Mouse (Mus musculus): ENCODE data around the gene Prickle4. TPM values are rescaled to one million over a fixed set of nuclear protein-coding genes. Genes with fewer than 3 reads are reported as not detected.

Gene Prickle4
- polyA plus RNA-seq, 1 experiment from 2014 or later, result 2.7 TPM

- Histone ChIP-seq H3K9ac (ENCODE audit: low read length) (no peak overlapping the region), H3K4me1 (ENCODE audit: control insufficient read depth, insufficient read depth, low read length) (no peaks in the 10 kb centered on the region), H3K4me3 (ENCODE audit: low read depth, low read length) (no peak overlapping the region), H3K4me2 (ENCODE audit: low read depth) (no peak overlapping the region), H3K36me3 (ENCODE audit: control insufficient read depth, insufficient read depth, low read length) (no peaks in the 10 kb centered on the region), H3K27me3 (ENCODE audit: control insufficient read depth, insufficient read depth, low read length) (no peaks in the 10 kb centered on the region), H3K9me3 (ENCODE audit: control insufficient read depth, low read length) (no peaks in the 10 kb centered on the region), H3K27ac (ENCODE audit: low read depth, low read length) (no peak overlapping the region)
- DNase-seq (ENCODE audit: low spot score) (no peak), ATAC-seq (ENCODE audit: insufficient read depth, low FRiP score, low TSS enrichment) (no peak)
- 82% methylated on average over 2 of the region's 2 CpGs for WGBS
Observed at GRCm38 (mm10) chr17:47642992-47643391, 51.5 kb downstream of the Prickle4 start.

Other genes with a start within 250 kb of the Prickle4 start
- 25.3 and 27.5 TPM in 2 replicates for gene Taf8, start 192.4 kb downstream of the Prickle4 start, polyA plus RNA-seq (2014; fragmentation: Nextera tagmentation; extraction: Ambion mirVana)
- gene Ccnd3, start 189.7 kb downstream of the Prickle4 start, polyA plus RNA-seq (2014; fragmentation: Nextera tagmentation; extraction: Ambion mirVana), result 260 TPM in 2 replicates
- gene Bysl, start 83.2 kb downstream of the Prickle4 start, polyA plus RNA-seq (2014; fragmentation: Nextera tagmentation; extraction: Ambion mirVana), result 36.9 and 37.9 TPM in 2 replicates
- gene Med20, start 83.2 kb downstream of the Prickle4 start, polyA plus RNA-seq (2014; fragmentation: Nextera tagmentation; extraction: Ambion mirVana), result 43.3 and 47.5 TPM in 2 replicates
- gene Gm20517, start 83.1 kb downstream of the Prickle4 start, polyA plus RNA-seq (2014; fragmentation: Nextera tagmentation; extraction: Ambion mirVana), result 0.70 and 0.91 TPM in 2 replicates
- gene Usp49, start 64.0 kb downstream of the Prickle4 start, polyA plus RNA-seq (2014; fragmentation: Nextera tagmentation; extraction: Ambion mirVana), result 7.9 and 8.9 TPM in 2 replicates
- gene Tomm6, start 6.3 kb downstream of the Prickle4 start, polyA plus RNA-seq (2014; fragmentation: Nextera tagmentation; extraction: Ambion mirVana), result 333 and 346 TPM in 2 replicates
- 8.6 and 12.1 TPM in 2 replicates for gene Frs3, start 5.7 kb downstream of the Prickle4 start, polyA plus RNA-seq (2014; fragmentation: Nextera tagmentation; extraction: Ambion mirVana)
- gene Gm21981, start 281 bp downstream of the Prickle4 start, polyA plus RNA-seq (2014; fragmentation: Nextera tagmentation; extraction: Ambion mirVana), result 1.8 and 2.7 TPM in 2 replicates
- gene Pgc, start 32.1 kb upstream of the Prickle4 start, polyA plus RNA-seq (2014; fragmentation: Nextera tagmentation; extraction: Ambion mirVana), result not detected in 2 replicates
- gene Tfeb, start 42.3 kb upstream of the Prickle4 start, polyA plus RNA-seq (2014; fragmentation: Nextera tagmentation; extraction: Ambion mirVana), result 1.8 and 2.0 TPM in 2 replicates
- 43.4 and 50.3 TPM in 2 replicates for gene Mdfi, start 140.0 kb upstream of the Prickle4 start, polyA plus RNA-seq (2014; fragmentation: Nextera tagmentation; extraction: Ambion mirVana)
- 34.5 and 35.8 TPM in 2 replicates for gene Foxp4, start 229.9 kb upstream of the Prickle4 start, polyA plus RNA-seq (2014; fragmentation: Nextera tagmentation; extraction: Ambion mirVana)

Measured in neural tube, embryonic 11.5 days (tissue).